Mouse (Mus musculus) bone marrow macrophage, adult 2 months (primary cell): ENCODE results near the gene Abhd14a.

Experiments
- CTCF ChIP-seq: IDR thresholded peaks from 2 replicates; pipeline ENCODE4 v1.5.1; 2012; ENCODE audit warnings: low read depth, mild to moderate bottlenecking, low read length, moderate library complexity
- POLR2A ChIP-seq: IDR thresholded peaks from 2 replicates; pipeline ENCODE4 v1.6.1; 2012; ENCODE audit warnings: mild to moderate bottlenecking, low read depth, low read length, borderline replicate concordance

- TF ChIP-seq CTCF, result no peak
- no peak for TF ChIP-seq POLR2A
Observed at GRCm38 (mm10) chr9:106436566-106436965, 10.9 kb downstream of the Abhd14a start.
